Mouse (Mus musculus) embryonic fibroblast, embryonic 13.5 days (primary cell): ENCODE measurements around the gene Npepps.

Experiments
- CTCF ChIP-seq: IDR thresholded peaks from 2 replicates; pipeline ENCODE4 v1.5.1; 2011; ENCODE audit warnings: mild to moderate bottlenecking, control low read depth, low read length, moderate library complexity, borderline replicate concordance; ENCODE audit not compliant: insufficient read depth
- POLR2A ChIP-seq: IDR thresholded peaks from 2 replicates; pipeline ENCODE4 v1.6.1; 2011; ENCODE audit warnings: low read depth, mild to moderate bottlenecking, control low read depth, low read length, moderate library complexity

GRCm38 (mm10) chr11:97284854-97285253 is 4.4 kb upstream of the Npepps start:
- TF ChIP-seq POLR2A (no peak), CTCF (no peak)
